Mouse (Mus musculus) liver, embryonic 14.5 days (tissue): Measurements from ENCODE around the gene Abl1.

ENCODE experiments used
- CTCF ChIP-seq: IDR thresholded peaks from 2 replicates; pipeline ENCODE4 v1.5.1; 2016; ENCODE audit warnings: antibody characterized with exemption, low read depth, control low read depth
- EP300 ChIP-seq: IDR thresholded peaks from 2 replicates; pipeline ENCODE4 v1.6.1; 2016; ENCODE audit warnings: antibody characterized with exemption, low read depth

GRCm38 (mm10) chr2:31703226-31703625 is 15.1 kb downstream of the Abl1 start:
- no peak for TF ChIP-seq CTCF
- no peak for TF ChIP-seq EP300
